Comparison of ENCODE assay signal across 8 mouse cellular contexts in the genomic region with DNA sequence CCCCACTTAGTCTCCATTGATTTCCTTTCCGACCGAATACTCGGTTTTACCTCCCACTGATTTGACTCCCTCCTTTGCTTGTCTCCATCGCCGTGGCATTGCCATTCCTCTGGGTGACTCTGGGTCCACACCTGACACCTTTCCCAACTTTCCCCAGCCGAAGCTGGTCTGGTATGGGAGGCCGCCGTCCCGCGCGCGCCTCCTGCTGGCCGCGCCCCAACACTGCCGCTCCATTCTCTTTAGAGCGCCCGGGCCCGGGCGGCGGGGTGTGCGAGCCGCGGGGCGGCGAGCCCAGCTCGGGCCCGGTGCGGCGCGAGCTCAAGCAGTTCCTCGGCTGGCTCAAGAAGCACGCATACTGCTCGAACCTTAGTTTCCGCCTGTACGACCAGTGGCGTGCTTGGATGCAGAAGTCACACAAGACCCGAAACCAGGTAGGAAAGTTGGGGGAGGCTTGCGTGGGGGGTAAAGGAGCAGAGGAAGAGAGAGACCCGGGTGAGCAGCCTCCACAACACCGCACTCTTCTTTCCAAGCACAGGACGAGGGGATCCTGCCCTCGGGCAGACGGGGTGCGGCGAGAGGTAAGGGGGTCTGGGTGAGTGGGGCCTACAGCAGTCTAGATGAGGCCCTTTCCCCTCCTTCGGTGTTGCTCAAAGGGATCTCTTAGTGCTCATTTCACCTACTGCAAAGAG. TPM values are rescaled to one million over a fixed set of nuclear protein-coding genes. Genes with fewer than 3 reads are reported as not detected.
DNase-seq lines count a peak whose midpoint lies in the region; ATAC-seq and TF ChIP-seq lines count a peak whose summit lies in the region.

No protein-coding gene starts in this region.

- H3K27me3 ChIP-seq in forebrain, postnatal 0 days (ENCODE audit: insufficient read depth, low read length), result peaks cover 20% of the 10 kb centered on the region
- H3K27me3 ChIP-seq in hindbrain, embryonic 13.5 days, result peaks cover 62% of the 10 kb centered on the region

- peaks cover 11% of the 10 kb centered on the region; the same call in 1 of the 2 replicates for H3K4me1 ChIP-seq in forebrain, postnatal 0 days (ENCODE audit: insufficient read depth)
- peaks cover 55% of the 10 kb centered on the region for H3K4me1 ChIP-seq in hindbrain, embryonic 13.5 days (replicated peaks)

- no peak overlapping the region for H3K4me2 ChIP-seq in forebrain, postnatal 0 days (ENCODE audit: low read depth)
- H3K4me2 ChIP-seq in hindbrain, embryonic 13.5 days, result peak overlapping the region; percentile 19; the same call in 1 of the 2 replicates

- TF ChIP-seq CTCF in forebrain, postnatal 0 days (IDR thresholded peaks at IDR 0.05; ENCODE audit: low read depth), result peak; percentile 80

- ATAC-seq in forebrain, postnatal 0 days, result no peak
- no peak for ATAC-seq in hindbrain, embryonic 13.5 days (ENCODE audit: low FRiP score)

- peaks cover 18% of the 10 kb centered on the region for H3K36me3 ChIP-seq in forebrain, postnatal 0 days (ENCODE audit: insufficient read depth)
- H3K36me3 ChIP-seq in hindbrain, embryonic 13.5 days, result peaks cover 24% of the 10 kb centered on the region

- no peaks in the 10 kb centered on the region for H3K9me3 ChIP-seq in forebrain, postnatal 0 days (ENCODE audit: low read length)
- no peaks in the 10 kb centered on the region for H3K9me3 ChIP-seq in hindbrain, embryonic 13.5 days

- no peak overlapping the region for H3K4me3 ChIP-seq in forebrain, postnatal 0 days (ENCODE audit: low read depth, low read length)
- peak overlapping the region; percentile 12; the same call in 1 of the 2 replicates for H3K4me3 ChIP-seq in hindbrain, embryonic 13.5 days

- H3K9ac ChIP-seq in forebrain, postnatal 0 days, result no peak overlapping the region
- peak overlapping the region; percentile 3; the same call in 1 of the 2 replicates for H3K9ac ChIP-seq in hindbrain, embryonic 13.5 days

- WGBS in forebrain, postnatal 0 days, result 15% methylated on average over 46 of the region's 46 CpGs
- 12% methylated on average over 46 of the region's 46 CpGs for whole genome bisulfite sequencing in hindbrain, embryonic 13.5 days

- peak; percentile 44 for DNase-seq in ovary, postnatal 10 days (ENCODE audit: low spot score)
- no peak for DNase-seq in ovary, adult 18-20 months (ENCODE audit: low spot score)
- peak; percentile 73 to 85 for DNase-seq in cerebellum, adult 18-20 months
- DNase-seq in forebrain, postnatal 0 days, result peak; percentile 71
- peak; percentile 80 for DNase-seq in liver
- peak; percentile 82 for DNase-seq in naive thymus-derived CD4-positive, alpha-beta T cell, adult 2 months (ENCODE audit: low read depth)
- DNase-seq in thymus, postnatal 0 days (ENCODE audit: low spot score), result peak; percentile 70

- H3K27ac ChIP-seq in forebrain, postnatal 0 days (ENCODE audit: low read depth, low read length), result no peak overlapping the region
- H3K27ac ChIP-seq in hindbrain, embryonic 13.5 days, result no peak overlapping the region

RNA-seq across cellular contexts. Expression of gene Rex1bd, which starts 3.3 kb away (rescaled TPM):
- total RNA-seq in forebrain, postnatal 0 days (2014; rRNA removed), result 130 and 148 TPM in 2 replicates
- polyA plus RNA-seq in forebrain, postnatal 0 days (2015; fragmentation: Nextera tagmentation; extraction: Ambion mirVana), result 200 and 247 TPM in 2 replicates
- polyA plus RNA-seq in hindbrain, embryonic 13.5 days (2015; fragmentation: Nextera tagmentation; extraction: Ambion mirVana), result 147 and 148 TPM in 2 replicates
- 170 and 181 TPM in 2 replicates for polyA plus RNA-seq in thymus, postnatal 0 days (2015; fragmentation: Nextera tagmentation; extraction: Ambion mirVana)

RNA-seq across cellular contexts. Expression of gene Uba52, which starts 7.4 kb away (rescaled TPM):
- 459 and 595 TPM in 2 replicates for total RNA-seq in forebrain, postnatal 0 days (2014; rRNA removed)
- 808 and 1,035 TPM in 2 replicates for polyA plus RNA-seq in forebrain, postnatal 0 days (2015; fragmentation: Nextera tagmentation; extraction: Ambion mirVana)
- 715 and 758 TPM in 2 replicates for polyA plus RNA-seq in hindbrain, embryonic 13.5 days (2015; fragmentation: Nextera tagmentation; extraction: Ambion mirVana)
- polyA plus RNA-seq in thymus, postnatal 0 days (2015; fragmentation: Nextera tagmentation; extraction: Ambion mirVana), result 1,327 and 1,441 TPM in 2 replicates

RNA-seq across cellular contexts. Expression of gene Crlf1, which starts 10.2 kb away (rescaled TPM):
- 6.5 and 20.9 TPM in 2 replicates for total RNA-seq in forebrain, postnatal 0 days (2014; rRNA removed)
- 24.6 and 34.5 TPM in 2 replicates for polyA plus RNA-seq in forebrain, postnatal 0 days (2015; fragmentation: Nextera tagmentation; extraction: Ambion mirVana)
- 2.2 and 2.9 TPM in 2 replicates for polyA plus RNA-seq in hindbrain, embryonic 13.5 days (2015; fragmentation: Nextera tagmentation; extraction: Ambion mirVana)
- polyA plus RNA-seq in thymus, postnatal 0 days (2015; fragmentation: Nextera tagmentation; extraction: Ambion mirVana), result 0.10 and 0.27 TPM in 2 replicates

RNA-seq across cellular contexts. Expression of gene Tmem59l, which starts 16.0 kb away (rescaled TPM):
- 96.0 and 115 TPM in 2 replicates for total RNA-seq in forebrain, postnatal 0 days (2014; rRNA removed)
- 147 and 150 TPM in 2 replicates for polyA plus RNA-seq in forebrain, postnatal 0 days (2015; fragmentation: Nextera tagmentation; extraction: Ambion mirVana)
- 78.5 and 78.8 TPM in 2 replicates for polyA plus RNA-seq in hindbrain, embryonic 13.5 days (2015; fragmentation: Nextera tagmentation; extraction: Ambion mirVana)
- 0.09 and 0.10 TPM in 2 replicates for polyA plus RNA-seq in thymus, postnatal 0 days (2015; fragmentation: Nextera tagmentation; extraction: Ambion mirVana)

RNA-seq across cellular contexts. Expression of gene Fkbp8, which starts 24.3 kb away (rescaled TPM):
- 559 and 592 TPM in 2 replicates for total RNA-seq in forebrain, postnatal 0 days (2014; rRNA removed)
- polyA plus RNA-seq in forebrain, postnatal 0 days (2015; fragmentation: Nextera tagmentation; extraction: Ambion mirVana), result 385 and 426 TPM in 2 replicates
- 385 and 391 TPM in 2 replicates for polyA plus RNA-seq in hindbrain, embryonic 13.5 days (2015; fragmentation: Nextera tagmentation; extraction: Ambion mirVana)
- polyA plus RNA-seq in thymus, postnatal 0 days (2015; fragmentation: Nextera tagmentation; extraction: Ambion mirVana), result 309 and 319 TPM in 2 replicates
